Mouse (Mus musculus) E14TG2a.4 (cell line): ENCODE measurements around the gene Itga2.
A peak's percentile ranks its signal among the peaks of the same experiment; 100 is the strongest.

Experiments
- H3K27me3 ChIP-seq: 2 replicates; pipeline ENCODE4 v1.6.1; 2014; ENCODE audit warnings: low read length, control low read depth; ENCODE audit not compliant: insufficient read depth
- H3K36me3 ChIP-seq: 2 replicates; pipeline ENCODE4 v1.6.1; 2014; ENCODE audit warnings: low read length, control low read depth; ENCODE audit not compliant: insufficient read depth
- H3K4me1 ChIP-seq: replicated peaks from 2 replicates; pipeline ENCODE4 v1.6.1; 2014; ENCODE audit warnings: low read depth, low read length, control low read depth
- H3K4me3 ChIP-seq: replicated peaks from 2 replicates; pipeline ENCODE4 v1.5.1; 2014; ENCODE audit warnings: mild to moderate bottlenecking, low read length
- H3K9me3 ChIP-seq: 2 replicates; pipeline ENCODE4 v1.6.1; 2014; ENCODE audit warnings: low read length, control low read depth
- CTCF ChIP-seq: conservative IDR thresholded peaks from 2 replicates; pipeline ENCODE4 v1.5.1; 2014; ENCODE audit warnings: low read length
- NANOG ChIP-seq: IDR thresholded peaks from 2 replicates; pipeline ENCODE4 v1.6.1; 2014; ENCODE audit warnings: borderline replicate concordance, low read length, mixed read lengths
- POU5F1 ChIP-seq: IDR thresholded peaks from 2 replicates; pipeline ENCODE4 v1.6.1; 2014; ENCODE audit warnings: low read length, borderline replicate concordance

Itga2 gene

GRCm38 (mm10) chr13:114822871-114823270 lies 109.0 kb downstream of the Itga2 start:
- H3K4me3 ChIP-seq: no peak overlapping the region
- TF ChIP-seq NANOG (no peak), POU5F1 (no peak)
- peaks cover 17% of the 10 kb centered on the region; the same call in 1 of the 2 replicates for H3K4me1 ChIP-seq

GRCm38 (mm10) chr13:114818513-114818912 lies 113.4 kb downstream of the Itga2 start:
- Histone ChIP-seq H3K27me3 (no peaks in the 10 kb centered on the region), H3K4me1 (peaks cover 17% of the 10 kb centered on the region), H3K4me3 (peak overlapping the region; percentile 83), H3K36me3 (peaks cover 12% of the 10 kb centered on the region), H3K9me3 (peaks cover 6% of the 10 kb centered on the region)
- no peak for TF ChIP-seq CTCF
- no peak for TF ChIP-seq POU5F1
- TF ChIP-seq NANOG: no peak

More at GRCm38 (mm10) chr13:114822871-114823270, 109.0 kb downstream of the Itga2 start:
- H3K27me3 ChIP-seq: no peaks in the 10 kb centered on the region
- peaks cover 41% of the 10 kb centered on the region for H3K36me3 ChIP-seq
- H3K9me3 ChIP-seq: no peaks in the 10 kb centered on the region

- TF ChIP-seq POU5F1 (no peak), CTCF (no peak), NANOG (no peak)
- Histone ChIP-seq H3K4me1 (peaks cover 17% of the 10 kb centered on the region), H3K27me3 (no peaks in the 10 kb centered on the region), H3K9me3 (peaks cover 11% of the 10 kb centered on the region), H3K36me3 (peaks cover 11% of the 10 kb centered on the region), H3K4me3 (peak within 1 kb of the TSS; percentile 83)
These were observed 114.0 kb downstream of the Itga2 start, which contains the start of gene Mocs2 for GRCm38 (mm10) chr13:114817751-114818360. TSS of gene Mocs2 (plus strand) at chr13:114818236.

GRCm38 (mm10) chr13:114809624-114810210 lies 122.2 kb downstream of the Itga2 start:
- Histone ChIP-seq H3K36me3 (no peaks in the 10 kb centered on the region), H3K9me3 (peaks cover 13% of the 10 kb centered on the region), H3K4me3 (no peak overlapping the region), H3K27me3 (no peaks in the 10 kb centered on the region), H3K4me1 (no peaks in the 10 kb centered on the region)
- TF ChIP-seq CTCF: no peak
- no peak for TF ChIP-seq NANOG
- TF ChIP-seq POU5F1: no peak

GRCm38 (mm10) chr13:114802971-114803370 lies 128.9 kb downstream of the Itga2 start:
- no peaks in the 10 kb centered on the region for H3K27me3 ChIP-seq
- no peaks in the 10 kb centered on the region for H3K36me3 ChIP-seq
- H3K4me3 ChIP-seq: no peak overlapping the region
- H3K9me3 ChIP-seq: no peaks in the 10 kb centered on the region
- H3K4me1 ChIP-seq: no peaks in the 10 kb centered on the region
- TF ChIP-seq CTCF (no peak), POU5F1 (no peak), NANOG (no peak)

- H3K4me1 ChIP-seq: no peaks in the 10 kb centered on the region
- TF ChIP-seq NANOG (no peak), CTCF (no peak), POU5F1 (no peak)
These were observed 130.0 kb downstream of the Itga2 start for GRCm38 (mm10) chr13:114801857-114802256.

GRCm38 (mm10) chr13:114793250-114794030 lies 138.5 kb downstream of the Itga2 start:
- H3K4me3 ChIP-seq: no peak overlapping the region
- no peaks in the 10 kb centered on the region for H3K36me3 ChIP-seq
- no peaks in the 10 kb centered on the region for H3K27me3 ChIP-seq
- H3K9me3 ChIP-seq: no peaks in the 10 kb centered on the region; the same call in 1 of the 2 replicates
- TF ChIP-seq POU5F1 (no peak), CTCF (peak; percentile 65)
- H3K4me1 ChIP-seq: no peaks in the 10 kb centered on the region

More at GRCm38 (mm10) chr13:114801857-114802256, 130.0 kb downstream of the Itga2 start:
- Histone ChIP-seq H3K4me3 (no peak overlapping the region), H3K27me3 (no peaks in the 10 kb centered on the region), H3K36me3 (no peaks in the 10 kb centered on the region), H3K9me3 (no peaks in the 10 kb centered on the region; the same call in 1 of the 2 replicates)

- Histone ChIP-seq H3K36me3 (no peaks in the 10 kb centered on the region), H3K4me3 (no peak overlapping the region), H3K9me3 (no peaks in the 10 kb centered on the region), H3K27me3 (no peaks in the 10 kb centered on the region), H3K4me1 (no peaks in the 10 kb centered on the region)
- TF ChIP-seq NANOG: no peak
- peak; percentile 22; the same call in 1 of the 2 replicates for TF ChIP-seq CTCF
- TF ChIP-seq POU5F1: no peak
These were observed 140.4 kb downstream of the Itga2 start for GRCm38 (mm10) chr13:114791511-114791910.
